Mouse (Mus musculus) heart, postnatal 25 days (tissue): Measurements from ENCODE around the gene Angptl7. TPM values are rescaled to one million over a fixed set of nuclear protein-coding genes. Genes with fewer than 3 reads are reported as not detected.

ENCODE experiments used
- DNase-seq: peaks from one replicate; pipeline ENCODE4 v3.0.0; 2022; ENCODE audit warnings: low spot score
- intact Hi-C: fragments of 180-260 bp; cut with DNase I; formaldehyde crosslinking; loops from one replicate; pipeline ENCODE4 v1.15.1; 2025
- total RNA-seq, 2 experiments: library from RNA; stranded (reverse); gene quantifications; 2 replicates each; pipeline ENCODE4 v1.2.3; 2021

The Angptl7 gene
- total RNA-seq, 2 experiments from 2014 or later: 2.3 to 5.4 TPM

- intact Hi-C loops: no loop called here
- DNase-seq: no peak
Observed at GRCm38 (mm10) chr4:148461772-148462171, 38.5 kb downstream of the Angptl7 start.

GRCm38 (mm10) chr4:148460656-148461284 lies 39.5 kb downstream of the Angptl7 start:
- intact Hi-C loops: no loop called here
- DNase-seq: no peak

DNA sequence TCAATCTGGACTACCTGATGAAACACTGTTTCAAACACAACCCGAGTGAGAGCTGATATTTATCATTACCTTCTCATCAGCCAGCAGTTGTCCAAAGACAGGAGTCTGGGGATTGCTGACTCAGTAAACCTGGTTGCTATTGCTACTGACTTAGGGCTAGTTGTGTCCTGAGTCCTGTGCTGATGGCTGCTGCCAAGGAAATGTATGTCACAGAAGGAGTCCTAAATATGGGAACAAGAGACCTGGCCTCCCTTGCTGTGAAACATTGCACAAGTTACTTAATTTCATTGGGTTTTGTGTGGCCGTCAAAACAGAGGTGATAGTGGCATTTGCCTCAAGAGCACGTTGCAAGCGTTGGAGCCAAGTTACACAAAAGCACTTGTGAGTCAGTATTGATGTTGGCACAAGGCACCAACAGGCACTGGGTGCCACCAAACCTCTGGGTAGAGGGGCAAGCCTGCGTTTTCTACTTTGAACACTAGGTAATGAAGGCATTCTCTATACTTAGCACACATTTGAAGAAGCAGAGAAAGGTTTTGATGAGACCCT lies 44.7 kb downstream of the Angptl7 start:
- intact Hi-C loops: no loop called here

DNA sequence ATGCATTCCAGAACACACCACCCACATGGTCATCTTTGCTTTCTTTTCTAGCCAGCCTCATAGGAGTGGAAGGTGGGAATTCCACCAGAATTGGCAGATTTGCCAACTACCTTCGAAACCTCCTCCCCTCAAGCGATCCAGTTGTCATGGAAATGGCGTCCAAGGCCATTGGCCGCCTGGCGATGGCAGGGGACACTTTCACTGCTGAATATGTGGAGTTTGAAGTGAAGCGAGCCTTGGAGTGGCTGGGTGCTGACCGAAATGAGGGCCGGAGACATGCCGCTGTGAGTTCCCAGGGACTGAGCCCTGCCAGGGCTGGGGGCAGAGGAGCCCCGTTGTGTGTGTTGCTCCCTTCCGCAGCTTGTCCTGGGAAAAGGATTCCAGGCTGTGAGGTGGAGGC lies 46.6 kb downstream of the Angptl7 start:
- DNase-seq: no peak
- intact Hi-C loops: no loop called here

More for the DNA sequence above, 44.7 kb downstream of the Angptl7 start:
- DNase-seq: no peak

DNA sequence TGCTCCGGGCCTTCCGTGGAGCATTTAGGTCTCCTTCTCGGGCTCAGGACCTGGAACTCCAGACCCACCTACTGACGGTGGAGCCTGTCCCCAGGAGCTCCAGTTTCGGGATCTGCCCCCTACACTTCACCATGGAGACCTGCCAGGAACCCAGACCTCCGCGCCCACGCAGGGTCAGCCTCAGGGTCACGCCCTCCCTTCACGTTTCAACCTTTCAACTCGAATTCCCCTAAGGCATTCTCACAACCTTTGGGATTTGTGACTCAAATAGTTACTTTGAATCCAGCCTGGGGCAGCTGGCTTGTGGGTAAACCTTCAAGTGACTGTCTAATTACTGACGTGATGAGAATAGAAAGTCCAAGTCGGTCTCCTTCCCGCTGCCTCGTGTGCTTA lies 51.4 kb downstream of the Angptl7 start:
- no peak for DNase-seq

DNA sequence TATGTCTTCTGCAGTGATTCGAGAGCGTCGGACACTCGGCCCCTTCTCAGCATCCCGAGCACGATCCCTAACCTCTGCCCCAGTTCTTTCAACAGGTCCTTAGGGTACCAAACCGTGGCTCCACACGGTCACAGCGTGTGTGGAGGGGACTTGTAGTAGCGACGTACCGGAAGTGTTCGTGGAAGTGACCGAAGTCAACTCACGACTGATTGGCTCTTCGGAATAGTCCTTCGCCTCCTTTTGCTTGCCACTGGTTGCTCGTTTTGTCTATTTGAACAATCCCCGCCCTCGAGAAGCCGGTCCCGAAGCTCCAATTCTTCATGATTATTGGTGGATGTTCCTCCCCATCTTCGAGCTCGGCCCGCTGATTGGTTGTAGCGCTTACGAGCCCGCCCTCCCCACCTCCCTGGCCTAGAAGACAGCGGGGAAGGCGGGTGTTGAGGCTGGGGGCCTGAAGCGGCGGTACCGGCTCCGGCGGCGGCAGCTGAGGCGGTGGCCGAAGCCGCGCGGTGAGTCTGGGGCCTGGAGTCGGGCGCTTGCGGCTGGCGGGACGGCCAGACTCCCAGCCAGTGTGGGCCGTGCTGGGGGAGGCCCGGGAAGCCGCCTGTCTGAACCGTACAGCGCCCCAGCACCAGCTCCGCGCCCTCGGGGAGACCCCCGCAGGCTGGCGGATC lies 51.9 kb downstream of the Angptl7 start, which contains the start of gene Mtor:
Gene Mtor, plus strand, starts transcription at position 433 of the 674 bp plus-strand sequence.
- intact Hi-C loops: no loop called here

More for the DNA sequence above, 51.4 kb downstream of the Angptl7 start:
- intact Hi-C loops: no loop called here

More for the DNA sequence above, 51.9 kb downstream of the Angptl7 start, which contains the start of gene Mtor:
- DNase-seq: peak; percentile 94

Other genes starting within 250 kb of the Angptl7 start
- gene Disp3, start 212.5 kb downstream of the Angptl7 start, total RNA-seq: not detected
- 10 to 100 TPM; 19.4 to 20.7 TPM for gene Ubiad1, start 55.7 kb downstream of the Angptl7 start, total RNA-seq
- gene Mtor, start 51.8 kb downstream of the Angptl7 start, total RNA-seq: 10 to 100 TPM; 45.3 to 46.0 TPM
- gene Exosc10, start 58.0 kb upstream of the Angptl7 start, total RNA-seq: 10 to 100 TPM; 42.8 to 44.1 TPM
- 10 to 100 TPM; 16.6 to 16.8 TPM for gene Srm, start 91.0 kb upstream of the Angptl7 start, total RNA-seq
- under 1 TPM; 0.20 to 0.73 TPM for gene Masp2, start 102.1 kb upstream of the Angptl7 start, total RNA-seq
- 100 to 1,000 TPM; 123 to 135 TPM for gene Tardbp, start 126.6 kb upstream of the Angptl7 start, total RNA-seq
- gene Gm572, start 142.9 kb upstream of the Angptl7 start, total RNA-seq: 1 to 10 TPM; 4.9 to 5.3 TPM